Mouse (Mus musculus) left cerebral cortex, postnatal 14 days (tissue): ENCODE measurements around the gene Rbp2. TPM values are rescaled to one million over a fixed set of nuclear protein-coding genes. Genes with fewer than 3 reads are reported as not detected.

Experiments
- DNase-seq, 2 experiments: peaks; one replicate each; pipeline ENCODE4 v3.0.0; 2021 to 2022; ENCODE audit warnings: low spot score in 2 of 2, mixed read lengths in 1 of 2
- intact Hi-C: fragments of 180-260 bp; cut with DNase I; formaldehyde crosslinking; loops from one replicate; pipeline ENCODE4 v1.15.1; 2025
- long read RNA-seq, 2 experiments: library from polyadenylated mRNA; stranded (forward); transcript quantifications; one replicate each; pipeline ENCODE4 v2.0.0; 2021
- total RNA-seq, 2 experiments: library from RNA; stranded (reverse); gene quantifications; 2 replicates each; pipeline ENCODE4 v1.2.3; 2021

The Rbp2 gene
- total RNA-seq = not detected
- long read RNA-seq, experiment 1 = 0 reads
- long read RNA-seq, experiment 2 = 0 reads

DNA sequence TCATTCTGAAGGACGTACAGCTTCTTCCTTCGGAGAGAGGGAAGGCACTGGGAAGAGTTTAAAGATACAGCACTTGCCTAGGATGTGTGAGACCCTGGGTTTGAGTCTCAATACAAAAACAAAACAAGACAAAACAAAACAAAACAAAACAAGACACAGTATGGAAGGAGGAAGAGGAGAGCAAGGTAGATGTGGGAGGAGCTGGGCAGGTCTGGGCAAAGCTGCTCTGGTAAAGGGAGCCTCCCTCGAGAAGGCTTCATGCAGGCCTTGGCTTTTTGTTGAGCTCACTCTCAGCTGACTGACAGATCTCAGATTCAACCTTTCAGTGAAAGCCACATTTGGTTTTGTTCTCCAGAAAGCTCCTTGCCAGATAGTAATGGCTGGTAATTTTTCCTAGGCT, at the start of gene Rbp2:
Gene Rbp2 (plus strand): TSS at position 301 of the 400 bp plus-strand sequence.
- no peak for DNase-seq
- intact Hi-C loops = no loop called here

DNA sequence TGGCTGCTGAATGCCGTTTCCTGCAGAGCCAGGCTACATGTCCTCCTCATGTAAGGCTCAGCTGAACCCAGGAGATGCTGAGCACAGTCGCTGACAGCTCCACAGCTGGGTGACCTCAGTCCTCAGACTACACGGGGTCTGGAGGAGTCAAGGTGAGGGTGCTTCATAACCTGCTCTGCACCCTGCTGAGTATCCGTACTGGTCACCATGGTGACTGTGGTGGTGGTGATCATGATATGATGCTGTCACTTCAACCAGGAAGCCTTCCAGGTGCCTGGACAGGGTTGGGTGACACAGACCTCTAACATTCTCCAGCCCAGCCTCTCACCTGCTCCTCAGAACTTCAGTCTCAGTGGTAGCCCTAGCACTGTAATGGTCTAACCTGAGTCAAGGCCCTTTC, 48.1 kb upstream of the Rbp2 start:
- no peak for DNase-seq
- intact Hi-C loops = no loop called here

DNA sequence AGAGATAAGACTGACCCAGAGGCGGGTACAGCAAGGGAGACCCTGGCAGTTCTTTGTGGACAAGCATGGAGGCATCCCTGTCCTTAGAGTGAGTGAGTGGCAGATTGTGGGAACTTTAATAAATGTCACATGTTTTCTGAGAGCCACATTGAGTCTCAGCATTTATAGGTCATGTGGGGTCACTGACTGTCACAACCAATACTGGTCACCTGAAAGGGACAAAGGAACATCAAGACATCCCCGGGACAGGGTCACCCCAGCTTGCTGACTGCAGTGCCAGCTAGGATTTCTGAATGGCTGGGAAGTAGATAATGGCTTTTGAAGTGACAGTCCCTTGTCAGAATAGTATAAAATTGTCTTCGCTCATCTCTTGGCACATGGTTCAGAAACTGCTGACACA, 46.8 kb upstream of the Rbp2 start:
- intact Hi-C loops = no loop called here
- DNase-seq = no peak

DNA sequence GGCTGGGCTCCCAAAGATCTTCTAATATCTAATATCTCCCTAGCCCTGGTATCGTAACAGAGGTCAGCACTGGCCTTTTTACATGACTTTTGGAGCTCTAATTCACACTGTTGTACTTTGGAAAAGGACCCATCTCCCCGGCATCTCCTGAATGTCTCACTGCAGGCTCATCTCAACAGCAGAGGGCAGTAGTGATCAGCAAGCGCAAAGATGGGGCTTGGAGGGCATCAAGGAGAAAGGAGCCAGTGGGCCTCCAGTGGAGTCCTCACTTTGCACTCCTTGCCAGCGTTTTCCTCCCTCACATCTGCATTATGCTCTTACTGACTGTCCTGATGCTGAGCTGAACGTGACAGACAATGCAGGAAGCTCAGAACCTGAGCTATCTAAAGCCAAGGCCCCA, 43.3 kb upstream of the Rbp2 start:
- peak in 1 of 2 experiments; percentile 45 for DNase-seq
- intact Hi-C loops = no loop called here

DNA sequence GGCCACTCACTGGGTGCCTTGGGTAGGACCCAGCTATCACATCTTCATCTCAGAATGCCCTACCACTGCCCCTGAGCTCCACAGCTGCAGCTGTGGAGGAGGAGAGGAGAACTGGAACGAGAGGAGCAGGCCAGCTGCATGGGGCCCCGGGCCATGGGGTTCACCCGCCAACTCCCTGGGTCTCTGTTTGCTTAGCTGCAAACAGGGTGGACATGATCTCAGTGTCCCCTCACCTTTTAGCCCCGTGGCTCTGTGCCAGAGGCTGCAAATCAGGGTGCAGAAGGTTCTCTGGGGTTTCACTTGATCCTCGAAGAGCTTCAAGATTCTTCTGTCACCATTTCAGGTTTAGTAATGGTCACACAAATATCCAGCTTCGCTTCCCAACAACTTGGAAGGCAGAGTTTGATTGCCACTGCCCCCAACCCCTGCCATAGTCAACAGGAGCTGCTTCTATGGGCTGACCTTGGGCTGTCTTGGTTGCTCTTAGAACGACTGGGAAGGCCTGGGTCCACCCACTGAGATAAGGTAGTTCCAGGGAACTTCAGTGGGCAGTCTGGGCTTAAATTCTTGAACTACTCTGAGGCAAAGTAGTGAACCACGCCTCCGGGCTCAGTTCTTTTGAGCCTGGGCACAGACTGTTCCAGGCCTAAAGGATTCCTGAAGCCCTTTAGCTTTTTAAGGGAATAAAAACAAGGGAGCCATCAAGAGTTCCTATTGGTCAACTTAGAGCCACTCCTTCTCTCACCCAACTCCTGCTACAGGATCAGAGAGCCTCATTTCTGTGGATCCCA, 40.4 kb upstream of the Rbp2 start:
- intact Hi-C loops = no loop called here
- no peak for DNase-seq

DNA sequence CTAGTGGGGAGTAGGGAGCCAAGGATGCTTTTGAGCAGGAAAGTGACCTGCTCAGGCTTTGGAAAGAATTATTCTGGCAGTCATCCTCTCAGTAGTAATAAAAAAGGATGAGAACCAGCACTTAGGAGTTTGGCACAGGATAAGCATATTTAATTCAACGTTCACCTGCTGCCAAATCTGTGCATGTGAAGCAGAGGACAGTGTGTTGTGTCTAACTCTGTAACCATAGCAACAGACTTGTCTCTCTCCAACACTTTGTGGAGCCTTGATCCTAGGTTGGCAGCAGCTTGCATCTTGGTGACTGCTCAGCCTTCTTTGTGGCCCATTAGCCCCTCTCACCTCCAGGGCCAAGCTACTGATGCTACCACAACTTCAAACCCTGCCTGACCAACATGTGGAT, 34.9 kb upstream of the Rbp2 start:
- DNase-seq = peak in 1 of 2 experiments; percentile 33
- intact Hi-C loops = no loop called here

DNA sequence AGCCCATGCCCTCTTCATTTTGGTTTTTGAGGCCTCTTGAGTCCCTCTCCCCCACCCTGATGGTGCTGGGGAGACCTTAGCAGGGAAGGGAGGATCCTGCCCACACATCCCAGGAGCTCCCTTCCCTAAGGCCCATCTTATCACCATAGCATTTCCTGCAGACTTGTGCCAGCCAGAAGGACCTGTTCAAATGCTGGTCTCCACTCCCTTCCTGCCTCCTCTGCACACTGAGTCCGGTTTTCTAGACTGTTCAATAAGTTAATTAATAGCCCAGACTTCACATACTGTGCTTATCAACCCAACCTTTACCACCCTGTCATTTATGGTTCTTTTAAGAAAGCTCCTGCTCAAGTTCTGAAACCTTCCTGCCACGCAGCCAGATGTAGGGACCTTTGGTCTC, 19.2 kb upstream of the Rbp2 start:
- no peak for DNase-seq
- intact Hi-C loops = no loop called here

DNA sequence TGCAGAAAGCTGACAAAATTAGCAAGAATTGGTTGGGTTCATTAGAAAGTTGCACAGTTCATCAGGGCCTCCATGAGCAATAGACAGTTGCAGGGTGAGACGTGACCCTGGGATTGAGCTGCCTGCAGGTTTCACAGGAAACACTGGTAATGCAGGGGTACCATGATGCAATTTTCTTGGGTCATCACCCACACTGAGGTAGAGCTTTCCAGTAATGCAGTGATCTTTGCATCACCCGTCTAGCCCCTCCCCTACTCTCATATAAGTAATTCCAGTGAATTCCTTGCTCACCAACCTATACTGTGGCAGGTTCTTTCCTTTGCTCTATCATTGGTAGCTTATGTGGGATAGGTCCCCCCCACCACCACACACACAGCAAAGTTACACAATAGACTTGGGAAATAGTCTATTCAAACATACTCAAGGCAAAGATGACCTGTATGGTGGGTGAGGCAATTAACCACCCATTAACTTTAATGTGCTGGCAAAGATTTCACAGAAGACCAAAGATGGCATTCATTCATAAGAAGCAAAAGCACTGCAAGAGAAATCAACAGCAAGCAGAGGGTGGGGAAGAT, 5.7 kb upstream of the Rbp2 start:
- no peak for DNase-seq
- intact Hi-C loops = no loop called here

DNA sequence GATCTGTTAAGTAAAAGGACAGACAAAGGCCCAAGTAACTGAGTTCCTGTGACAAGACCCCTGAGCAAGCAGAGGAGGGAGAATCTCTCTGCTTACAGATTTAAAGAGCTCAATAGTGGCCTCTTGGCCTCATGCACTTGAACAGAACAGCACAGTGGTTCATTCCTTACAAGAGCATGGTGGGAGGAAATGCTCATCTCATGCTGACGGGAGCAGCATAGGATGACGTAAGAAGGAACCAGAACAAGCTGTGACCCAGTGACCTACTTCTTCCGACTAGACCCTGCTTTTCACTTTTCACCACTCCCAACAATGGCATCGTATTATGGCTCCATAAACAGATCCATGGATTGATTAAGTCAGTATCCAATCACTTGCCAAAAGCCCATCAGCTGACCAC, 3.7 kb upstream of the Rbp2 start:
- DNase-seq = no peak
- intact Hi-C loops = no loop called here

DNA sequence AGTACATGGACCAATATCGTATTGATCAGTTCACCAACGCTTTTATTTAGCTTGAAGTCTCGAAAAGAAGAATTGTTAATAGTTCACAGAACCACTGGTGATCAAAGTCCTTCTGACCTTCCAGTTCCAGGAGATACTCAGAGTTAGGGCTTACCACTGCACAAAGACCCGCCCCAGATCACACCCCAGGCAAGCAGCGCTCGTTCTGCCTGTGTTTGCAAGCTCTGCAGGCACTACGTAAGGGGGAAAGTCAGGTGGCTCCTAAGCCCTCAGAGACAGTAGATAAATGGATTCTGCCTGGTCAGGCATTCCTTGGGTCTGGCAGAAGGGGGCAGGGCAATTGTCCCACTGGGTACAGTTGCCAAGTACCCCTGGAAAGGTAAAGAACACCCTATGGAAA, 895 bp upstream of the Rbp2 start:
- intact Hi-C loops = no loop called here
- no peak for DNase-seq

DNA sequence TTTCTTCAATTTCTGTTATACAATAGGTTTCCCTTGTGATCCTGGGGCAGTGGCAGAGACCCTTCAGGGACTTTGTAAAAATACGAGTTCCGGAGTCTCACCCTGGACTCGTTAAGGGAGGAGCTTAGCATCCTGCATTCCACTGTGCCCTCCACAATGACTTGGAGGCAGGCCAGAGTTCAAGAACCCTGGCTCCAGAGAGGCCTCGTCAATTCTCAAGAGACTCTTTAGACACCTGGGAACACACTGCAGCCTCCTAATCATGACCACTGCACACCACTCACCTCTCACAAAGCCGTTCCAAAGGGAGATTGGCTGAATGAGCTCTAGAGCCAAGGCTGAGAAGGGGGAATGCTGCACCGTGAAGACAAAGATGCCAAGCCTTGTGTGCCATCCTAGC, 1.4 kb downstream of the Rbp2 start:
- no peak for DNase-seq
- intact Hi-C loops = no loop called here

DNA sequence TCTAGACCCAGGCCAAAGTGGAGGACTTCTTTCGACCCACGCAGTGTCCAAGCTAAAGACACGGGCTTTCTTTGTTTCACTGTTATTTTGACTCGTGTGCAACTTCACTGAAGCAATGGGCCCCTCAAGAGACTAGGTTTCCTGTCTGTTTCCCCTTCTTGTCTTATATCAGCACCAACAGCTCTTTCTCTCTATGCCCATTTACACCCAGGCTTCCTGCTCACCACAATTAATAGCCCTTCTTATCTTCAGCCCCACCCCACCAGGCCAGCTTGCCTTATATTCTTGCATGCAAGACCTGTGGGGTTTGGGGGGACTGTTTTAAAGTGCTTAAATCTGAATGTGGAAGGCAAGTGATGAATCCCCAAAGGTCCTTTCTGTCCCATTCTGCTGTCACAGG, 3.6 kb downstream of the Rbp2 start:
- DNase-seq = no peak
- intact Hi-C loops = no loop called here

DNA sequence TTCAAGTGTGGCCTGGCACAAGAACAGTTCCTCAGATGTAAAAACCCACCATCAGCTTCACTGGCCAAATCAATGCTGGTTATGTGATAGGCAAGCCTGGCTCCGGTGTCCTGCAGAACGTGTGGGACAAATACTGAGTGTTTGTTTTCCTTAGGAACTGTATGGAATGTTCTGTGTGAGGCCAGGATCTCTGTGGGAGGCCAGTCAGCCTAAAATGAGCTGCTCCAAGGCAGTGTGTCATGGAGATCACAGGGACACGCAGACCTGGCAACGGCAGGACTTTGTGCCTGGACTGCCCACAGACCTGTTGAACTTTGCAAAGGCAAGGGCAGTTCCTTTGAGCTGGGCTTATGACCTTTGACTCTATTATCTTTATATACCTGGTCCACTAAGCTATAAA, 4.2 kb downstream of the Rbp2 start:
- DNase-seq = no peak
- intact Hi-C loops = no loop called here

DNA sequence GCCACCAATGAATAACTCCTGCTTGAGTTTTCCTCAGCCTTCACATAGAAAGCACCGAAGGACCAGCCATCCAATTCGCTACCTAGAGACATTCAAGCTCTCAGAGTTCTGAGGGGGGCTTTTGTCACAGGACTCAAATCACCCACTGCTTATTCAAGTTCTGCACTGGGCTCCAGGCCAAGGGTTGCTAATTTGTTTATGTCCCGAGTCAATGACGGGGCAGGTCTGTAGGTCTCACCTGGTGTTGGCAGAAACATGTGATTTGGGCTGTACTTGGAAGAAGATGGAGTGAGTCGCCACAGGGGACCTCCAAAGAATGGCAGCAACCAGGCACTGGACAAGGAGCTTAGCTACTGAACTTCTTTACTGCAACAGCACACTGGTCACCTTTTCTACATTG, 5.2 kb downstream of the Rbp2 start:
- intact Hi-C loops = no loop called here
- DNase-seq = no peak

DNA sequence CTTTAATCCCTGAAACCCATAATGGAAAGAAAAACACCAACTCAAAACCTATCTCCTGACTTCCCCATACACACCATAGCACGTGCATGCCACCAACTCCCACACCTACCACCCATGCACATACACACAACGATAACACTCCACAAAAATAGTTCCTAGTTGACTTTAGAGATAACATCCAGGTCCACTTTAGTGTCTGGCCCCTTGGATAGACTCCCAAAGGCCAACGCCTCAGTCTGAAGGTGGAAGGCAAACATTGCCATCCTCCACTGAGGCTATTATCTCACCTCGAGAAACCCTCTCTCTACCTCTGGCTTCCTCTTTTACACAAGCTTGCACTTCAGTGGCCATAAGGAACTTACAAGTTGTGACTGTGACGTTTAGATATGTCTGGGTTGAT, 6.3 kb downstream of the Rbp2 start:
- intact Hi-C loops = no loop called here
- DNase-seq = no peak

DNA sequence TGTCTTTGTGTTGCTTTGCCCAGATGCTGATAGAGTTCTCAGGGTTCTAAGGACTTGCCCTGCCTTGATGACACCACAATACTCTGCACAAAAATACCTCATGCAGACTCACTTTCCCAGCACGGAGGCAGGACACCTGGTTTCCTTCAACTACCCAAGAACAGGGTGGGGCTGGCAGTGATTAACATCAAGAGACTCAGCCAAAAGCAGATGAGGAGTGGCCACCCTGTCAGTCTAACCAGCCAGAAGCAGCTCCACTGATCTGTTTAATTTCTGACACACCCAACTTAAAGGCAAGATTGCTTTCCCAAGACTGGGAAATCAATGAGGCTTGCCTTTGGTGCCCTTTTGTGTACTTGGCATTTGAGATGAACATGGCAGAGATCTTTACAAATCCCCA, 6.9 kb downstream of the Rbp2 start:
- no peak for DNase-seq
- intact Hi-C loops = no loop called here

DNA sequence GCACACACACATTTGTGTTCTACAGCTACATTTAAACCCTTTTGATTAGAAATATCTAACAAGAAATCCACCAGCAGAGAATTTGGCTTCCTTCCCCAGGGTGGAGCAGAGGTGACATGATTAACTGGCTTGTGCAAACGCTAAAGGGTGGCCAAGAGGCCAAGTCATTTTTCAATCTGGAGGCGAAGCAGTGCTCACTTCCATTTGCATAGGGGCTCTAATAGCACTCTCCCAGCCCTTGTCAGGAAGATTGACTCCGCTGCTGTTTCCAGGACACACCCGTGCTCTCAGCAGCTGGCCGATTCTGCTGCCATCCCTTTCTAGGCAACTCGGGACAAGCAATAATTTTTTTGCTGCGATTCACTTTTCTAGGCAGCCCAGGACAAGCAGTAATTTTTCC, 11.2 kb downstream of the Rbp2 start:
- no peak for DNase-seq
- intact Hi-C loops = no loop called here

DNA sequence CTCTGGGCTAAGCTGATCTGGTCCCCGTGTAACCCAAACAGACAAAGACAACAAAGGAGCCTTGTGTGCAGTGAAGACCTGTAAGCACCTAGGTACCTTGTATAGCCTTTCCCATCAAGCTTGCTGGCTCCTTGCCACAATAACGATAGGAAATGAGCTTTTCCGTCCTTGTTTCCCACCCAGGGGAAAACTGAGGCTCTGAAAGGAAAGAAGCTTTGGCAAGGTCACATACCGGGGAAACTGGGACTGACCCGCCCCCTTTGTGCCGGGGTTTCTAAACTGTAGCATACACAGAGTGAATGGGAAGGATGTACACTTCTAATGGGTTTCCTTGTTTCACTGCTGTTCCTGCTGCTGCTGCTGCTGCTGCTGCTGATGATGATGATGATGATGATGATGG, 12.1 kb downstream of the Rbp2 start:
- no peak for DNase-seq
- intact Hi-C loops = no loop called here

DNA sequence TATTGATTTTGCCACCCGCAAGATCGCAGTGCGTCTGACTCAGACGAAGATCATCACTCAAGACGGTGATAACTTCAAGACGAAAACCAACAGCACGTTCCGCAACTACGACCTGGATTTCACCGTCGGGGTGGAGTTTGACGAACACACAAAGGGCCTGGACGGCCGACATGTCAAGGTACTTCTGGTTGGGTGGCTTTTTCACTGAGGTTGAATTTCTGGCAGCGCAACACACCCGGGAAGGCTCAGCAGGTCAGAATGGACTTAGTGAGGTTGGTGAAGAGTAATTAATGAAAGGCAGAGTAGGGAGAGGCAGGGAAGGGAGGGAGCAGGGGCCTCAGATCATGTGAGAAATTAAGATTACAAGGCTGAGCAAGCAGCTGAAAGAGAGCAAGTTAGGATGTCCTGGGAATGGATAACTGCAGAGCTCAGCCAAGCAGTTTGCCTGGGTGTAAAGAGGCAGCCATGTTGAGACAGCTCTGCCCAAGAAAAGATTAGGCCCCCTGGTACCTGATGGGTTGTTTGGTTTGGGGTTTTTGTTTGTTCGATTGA, 12.9 kb downstream of the Rbp2 start:
- DNase-seq = no peak
- intact Hi-C loops = no loop called here

DNA sequence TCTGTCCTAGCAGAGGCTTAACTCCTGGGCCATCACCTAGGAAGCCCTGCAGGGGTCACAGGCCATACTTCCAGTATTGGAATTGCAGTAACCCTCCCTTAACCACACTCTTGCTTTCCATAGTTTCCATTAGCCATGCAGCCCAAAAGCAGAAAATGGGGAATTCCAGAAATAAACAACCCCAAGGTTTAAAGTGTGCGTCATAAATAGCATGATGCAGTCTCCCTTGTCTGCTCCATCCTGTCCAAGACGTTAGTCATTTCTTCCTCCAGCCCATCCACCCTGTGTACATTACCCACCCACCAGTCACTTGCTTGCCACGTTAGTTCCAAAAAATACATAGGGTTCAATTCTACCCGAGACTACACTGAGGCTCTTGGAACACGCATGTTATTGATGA, 13.7 kb downstream of the Rbp2 start:
- intact Hi-C loops = no loop called here
- DNase-seq = no peak

DNA sequence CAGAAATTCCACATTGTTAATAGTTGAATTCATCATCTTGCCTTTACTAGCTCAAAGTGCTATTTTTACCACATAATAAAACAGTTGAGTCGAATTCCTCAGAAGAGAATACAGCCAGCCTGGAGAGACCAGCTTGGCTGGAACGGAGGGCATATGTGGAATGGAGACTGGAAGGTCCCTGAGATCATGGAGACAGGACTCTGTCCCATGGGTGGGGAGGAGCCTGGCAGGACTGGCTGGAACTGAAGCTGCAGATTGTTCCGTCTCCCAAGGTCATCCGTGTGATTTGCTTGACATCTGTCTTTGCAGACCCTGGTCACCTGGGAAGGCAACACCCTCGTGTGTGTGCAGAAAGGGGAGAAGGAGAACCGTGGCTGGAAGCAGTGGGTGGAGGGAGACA, 21.6 kb downstream of the Rbp2 start:
- DNase-seq = no peak
- intact Hi-C loops = no loop called here
